ENCODE assay signal across 8 mouse cellular contexts in genomic region chr5:114824197-114824596, GRCm38 (mm10). TPM values are rescaled to one million over a fixed set of nuclear protein-coding genes. Genes with fewer than 3 reads are reported as not detected.
DNase-seq lines count a peak whose midpoint lies in the region; ATAC-seq and TF ChIP-seq lines count a peak whose summit lies in the region.

No protein-coding gene starts in this region.

- DNase-seq in cerebellum, postnatal 10 days, result peak; percentile 61 to 69
- DNase-seq in cerebellum, adult 11 months, result no peak
- peak; percentile 64 to 65 for DNase-seq in cerebellum, postnatal 25 days
- DNase-seq in large intestine, adult 2 months (ENCODE audit: low read depth, low spot score), result peak; percentile 33
- peak; percentile 58 for DNase-seq in lung, postnatal 14 days
- DNase-seq in spleen, postnatal 4 days (ENCODE audit: low spot score in 2 of 2), result peak; percentile 49 to 80

- peaks cover 4% of the 10 kb centered on the region for H3K4me1 ChIP-seq in heart, embryonic 12.5 days (replicated peaks)

- H3K79me3 ChIP-seq in C2C12 (ENCODE audit: low read depth), result no peaks in the 10 kb centered on the region

- H3K36me3 ChIP-seq in C2C12 (ENCODE audit: control insufficient read depth, insufficient read depth), result no peaks in the 10 kb centered on the region
- peaks cover 18% of the 10 kb centered on the region for H3K36me3 ChIP-seq in heart, embryonic 12.5 days

- peak; percentile 50 for TF ChIP-seq CTCF in C2C12 (IDR thresholded peaks at IDR 0.05; ENCODE audit: control insufficient read depth, insufficient read depth, insufficient read length)

- 15% methylated on average over 9 of the region's 9 CpGs for WGBS in heart, embryonic 12.5 days
- WGBS in large intestine, adult 2 months, result 14% methylated on average over 9 of the region's 9 CpGs

- H3K4me2 ChIP-seq in heart, embryonic 12.5 days, result peak overlapping the region; percentile 88; the same call in 1 of the 2 replicates

- H3K27ac ChIP-seq in heart, embryonic 12.5 days (ENCODE audit: poor library complexity, severe bottlenecking), result no peak overlapping the region

- H3K9me3 ChIP-seq in heart, embryonic 12.5 days (replicated peaks), result 0 out of 2 replicates have a peak, but pooled peaks cover 11% of the 10 kb centered on the region

- H3K79me2 ChIP-seq in C2C12 (ENCODE audit: control insufficient read depth, insufficient read depth), result no peaks in the 10 kb centered on the region

- no peaks in the 10 kb centered on the region for H3K27me3 ChIP-seq in C2C12 (ENCODE audit: control insufficient read depth, insufficient read depth, insufficient read length)
- H3K27me3 ChIP-seq in heart, embryonic 12.5 days (replicated peaks), result no peaks in the 10 kb centered on the region

- no peak overlapping the region for H3K4me3 ChIP-seq in C2C12 (ENCODE audit: insufficient read depth, poor library complexity, severe bottlenecking)
- H3K4me3 ChIP-seq in heart, embryonic 12.5 days, result no peak overlapping the region

- H3ac ChIP-seq in C2C12 (ENCODE audit: control insufficient read depth, insufficient read length, low read depth), result no peak overlapping the region

- no peak for ATAC-seq in heart, embryonic 12.5 days (ENCODE audit: insufficient number of reproducible peaks, low FRiP score)

- H3K9ac ChIP-seq in heart, embryonic 12.5 days, result no peak overlapping the region

TF ChIP-seq in C2C12, 6 proteins besides CTCF, POLR2A, EP300 and RAD21:
- TF ChIP-seq USF1 (IDR thresholded peaks at IDR 0.05; ENCODE audit: low read depth), result no peak
- no peak for TF ChIP-seq FOSL1 (IDR thresholded peaks at IDR 0.05; ENCODE audit: insufficient read depth, low read length, poor library complexity, severe bottlenecking)
- TF ChIP-seq MYOD1 (IDR thresholded peaks at IDR 0.05; ENCODE audit: control insufficient read depth, insufficient read length, low read depth), result no peak
- no peak for TF ChIP-seq MYOG (IDR thresholded peaks at IDR 0.05; ENCODE audit: control insufficient read depth, extremely low read depth, insufficient read length)

RNA-seq across cellular contexts. Expression of gene 1500011B03Rik, which starts 0.9 kb away (rescaled TPM):
- polyA plus RNA-seq in C2C12 (2012; fragmentation: generic; extraction: Trizol), result 34.7 TPM
- polyA plus RNA-seq in heart, embryonic 12.5 days (2016; fragmentation: Nextera tagmentation; extraction: Ambion mirVana), result 53.2 and 57.5 TPM in 2 replicates
- 14.6 and 17.6 TPM in 2 replicates for polyA plus RNA-seq in large intestine, adult 2 months (2012; rRNA removed)

RNA-seq across cellular contexts. Expression of gene 4930519G04Rik, which starts 29.3 kb away (rescaled TPM):
- polyA plus RNA-seq in C2C12 (2012; fragmentation: generic; extraction: Trizol), result not detected
- polyA plus RNA-seq in heart, embryonic 12.5 days (2016; fragmentation: Nextera tagmentation; extraction: Ambion mirVana), result not detected in 2 replicates
- polyA plus RNA-seq in large intestine, adult 2 months (2012; rRNA removed), result not detected in 2 replicates

RNA-seq across cellular contexts. Expression of gene Gm9936, which starts 34.3 kb away (rescaled TPM):
- not detected for polyA plus RNA-seq in C2C12 (2012; fragmentation: generic; extraction: Trizol)
- 0.06 TPM in 1 of 2 replicates, not detected in the other for polyA plus RNA-seq in heart, embryonic 12.5 days (2016; fragmentation: Nextera tagmentation; extraction: Ambion mirVana)
- polyA plus RNA-seq in large intestine, adult 2 months (2012; rRNA removed), result not detected in 2 replicates

RNA-seq across cellular contexts. Expression of gene Git2, which starts 48.9 kb away (rescaled TPM):
- polyA plus RNA-seq in C2C12 (2012; fragmentation: generic; extraction: Trizol), result 19.5 TPM
- 33.6 and 36.4 TPM in 2 replicates for polyA plus RNA-seq in heart, embryonic 12.5 days (2016; fragmentation: Nextera tagmentation; extraction: Ambion mirVana)
- polyA plus RNA-seq in large intestine, adult 2 months (2012; rRNA removed), result 23.1 and 29.7 TPM in 2 replicates

RNA-seq across cellular contexts. Expression of gene Ankrd13a, which starts 49.7 kb away (rescaled TPM):
- polyA plus RNA-seq in C2C12 (2012; fragmentation: generic; extraction: Trizol), result 55.2 TPM
- polyA plus RNA-seq in heart, embryonic 12.5 days (2016; fragmentation: Nextera tagmentation; extraction: Ambion mirVana), result 45.2 and 45.6 TPM in 2 replicates
- polyA plus RNA-seq in large intestine, adult 2 months (2012; rRNA removed), result 98.4 and 131 TPM in 2 replicates
